Mouse (Mus musculus) layer of hippocampus, adult 9-11 months (tissue): Measurements from ENCODE around the gene Ebf1.

Experiments used
- DNase-seq: peaks from one replicate; pipeline ENCODE4 v3.0.0; 2022

The Ebf1 gene

DNA sequence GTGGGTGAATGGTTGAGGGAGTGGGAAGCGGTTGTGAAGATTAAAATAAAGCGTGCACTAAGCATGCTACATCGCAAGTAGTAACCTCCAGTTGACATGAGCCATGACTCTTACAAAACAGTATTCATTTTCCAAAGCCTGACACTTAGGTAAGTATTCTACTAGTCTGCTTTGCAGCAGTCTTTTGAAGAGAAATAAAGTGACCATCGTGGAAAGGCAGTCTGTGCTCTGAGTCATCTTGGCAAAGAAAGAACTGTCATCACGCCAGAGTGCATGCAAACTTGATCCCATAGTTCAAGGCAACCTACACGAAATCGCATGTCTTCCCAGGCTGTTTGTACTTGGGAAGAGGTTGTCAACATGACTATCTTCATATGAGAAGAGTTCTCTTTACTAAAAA lies 237.4 kb downstream of the Ebf1 start:
- DNase-seq = no peak

DNA sequence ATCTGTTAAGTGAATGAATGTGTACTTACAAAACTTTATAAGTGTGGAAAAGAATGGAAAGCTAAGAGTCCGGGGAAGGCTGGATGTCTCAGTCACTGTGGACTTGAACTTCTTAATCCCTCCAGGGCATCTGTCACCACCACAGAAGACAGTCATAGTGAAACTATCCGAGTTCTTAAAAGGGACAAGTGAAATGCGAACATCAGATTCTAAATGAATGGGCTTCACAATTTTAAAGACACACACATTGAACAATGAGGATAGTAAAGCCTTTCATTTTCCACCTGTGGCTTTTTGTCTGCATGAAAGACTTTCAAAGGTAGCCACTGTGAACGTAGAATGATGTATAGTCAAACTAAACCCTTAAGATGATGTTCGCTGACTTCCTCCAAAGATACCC lies 244.0 kb downstream of the Ebf1 start:
- no peak for DNase-seq

DNA sequence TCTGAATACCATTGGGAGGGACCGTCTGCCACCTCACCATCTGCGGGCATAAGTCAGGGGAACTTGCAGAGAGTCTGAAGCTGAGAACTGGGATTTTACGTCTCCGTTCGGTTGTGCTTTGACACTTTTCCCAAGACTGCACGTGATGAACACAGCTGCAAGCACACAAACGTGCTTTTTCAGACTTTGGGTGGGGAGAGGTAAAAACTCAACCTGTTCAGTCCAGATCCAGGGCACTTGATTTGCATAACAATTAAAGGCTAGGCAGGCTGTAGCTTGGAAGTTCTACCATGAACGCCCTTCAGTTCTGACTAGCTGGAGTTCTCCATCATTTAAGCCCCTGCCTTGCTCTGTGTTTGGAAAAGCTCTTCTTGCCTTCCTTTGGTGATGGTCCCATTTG lies 246.8 kb downstream of the Ebf1 start:
- DNase-seq = no peak

DNA sequence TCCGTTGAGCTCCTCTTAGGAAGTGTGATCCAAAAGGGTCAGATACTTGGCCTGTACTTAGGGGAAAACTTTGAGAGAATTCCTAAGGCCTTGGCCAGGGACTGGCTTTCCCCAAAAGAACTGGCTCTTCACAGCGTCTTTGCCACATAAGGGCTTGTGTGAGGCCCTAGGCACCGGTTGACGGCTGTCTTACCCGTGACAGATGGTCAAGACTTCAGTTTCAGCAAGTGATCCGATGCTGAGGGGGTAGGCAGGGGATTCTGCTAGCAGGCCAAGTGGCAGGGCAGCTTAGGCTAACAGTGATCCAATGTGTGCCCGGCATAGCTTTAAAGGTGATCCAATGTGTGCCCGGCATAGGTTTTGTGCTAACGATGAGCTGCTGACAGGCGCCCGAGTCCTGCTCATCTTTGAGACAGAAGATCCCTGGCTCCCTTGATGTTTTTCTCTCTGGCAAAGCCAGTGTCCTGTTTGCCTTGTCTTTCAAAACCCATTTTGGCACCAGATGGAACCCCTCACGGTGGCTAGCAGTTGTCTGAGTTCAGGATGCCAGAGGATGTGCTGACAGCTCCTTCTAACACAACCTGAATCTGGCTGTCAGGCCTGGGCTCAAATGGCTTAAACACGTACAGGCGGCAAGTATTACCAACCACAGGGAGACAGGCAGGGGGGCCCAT lies 249.5 kb downstream of the Ebf1 start:
- DNase-seq = no peak

DNA sequence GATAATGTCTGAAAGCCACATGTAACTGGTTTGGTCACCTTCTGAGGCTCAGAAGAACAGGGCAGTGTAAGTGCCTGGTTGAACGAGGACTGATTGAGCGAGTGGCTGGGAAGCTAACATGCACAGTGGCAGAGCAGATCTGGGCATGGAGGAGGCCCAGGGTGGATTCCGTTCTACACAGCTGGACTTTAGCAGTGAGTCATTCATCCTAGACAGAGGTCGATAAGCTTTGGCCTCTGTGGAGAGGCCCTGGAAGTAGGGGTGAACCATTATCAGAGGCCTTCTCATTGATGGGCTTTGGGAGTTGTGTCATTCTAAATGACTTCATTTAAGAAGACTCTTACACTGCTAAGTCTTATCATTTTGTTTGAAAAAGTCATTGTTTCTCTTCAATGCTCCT lies 250.3 kb downstream of the Ebf1 start:
- no peak for DNase-seq

DNA sequence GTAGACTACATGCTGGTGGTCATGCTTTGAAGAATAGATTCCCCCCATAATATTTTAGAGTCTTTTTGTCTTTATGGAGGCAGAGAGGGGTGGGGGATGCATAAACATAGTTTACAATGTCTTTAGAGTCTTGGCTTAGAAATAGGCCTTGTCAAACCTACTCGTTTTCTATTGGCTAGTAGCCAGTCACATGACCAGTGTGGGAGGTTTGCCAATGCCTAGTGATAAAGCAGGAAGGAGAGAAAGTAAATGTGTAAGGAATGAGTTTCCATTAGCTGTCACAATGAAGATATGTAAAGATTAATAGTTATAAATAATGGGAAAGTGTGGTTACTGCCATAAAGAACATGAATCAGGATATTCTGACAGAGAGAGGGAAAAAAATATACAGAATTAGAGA lies 256.8 kb downstream of the Ebf1 start:
- no peak for DNase-seq

DNA sequence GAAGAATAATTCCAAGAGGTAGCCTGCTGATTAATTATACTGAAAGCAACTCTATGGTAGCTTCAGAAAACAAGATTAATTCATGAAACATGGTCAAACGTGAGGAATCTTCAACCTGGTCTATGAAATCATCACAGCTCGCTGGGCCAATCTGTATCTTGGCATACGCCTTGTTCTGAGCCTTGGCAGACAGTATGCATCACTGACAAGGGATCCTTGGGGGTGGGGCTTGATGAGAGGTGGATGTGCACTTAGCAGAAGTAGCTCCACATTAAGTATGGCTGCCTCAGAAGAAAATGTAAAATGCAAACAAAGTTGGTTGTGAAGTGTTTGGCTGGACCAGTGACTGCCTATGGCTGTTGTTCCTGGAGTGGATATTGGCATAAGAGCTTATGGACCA lies 258.1 kb downstream of the Ebf1 start:
- DNase-seq = no peak

DNA sequence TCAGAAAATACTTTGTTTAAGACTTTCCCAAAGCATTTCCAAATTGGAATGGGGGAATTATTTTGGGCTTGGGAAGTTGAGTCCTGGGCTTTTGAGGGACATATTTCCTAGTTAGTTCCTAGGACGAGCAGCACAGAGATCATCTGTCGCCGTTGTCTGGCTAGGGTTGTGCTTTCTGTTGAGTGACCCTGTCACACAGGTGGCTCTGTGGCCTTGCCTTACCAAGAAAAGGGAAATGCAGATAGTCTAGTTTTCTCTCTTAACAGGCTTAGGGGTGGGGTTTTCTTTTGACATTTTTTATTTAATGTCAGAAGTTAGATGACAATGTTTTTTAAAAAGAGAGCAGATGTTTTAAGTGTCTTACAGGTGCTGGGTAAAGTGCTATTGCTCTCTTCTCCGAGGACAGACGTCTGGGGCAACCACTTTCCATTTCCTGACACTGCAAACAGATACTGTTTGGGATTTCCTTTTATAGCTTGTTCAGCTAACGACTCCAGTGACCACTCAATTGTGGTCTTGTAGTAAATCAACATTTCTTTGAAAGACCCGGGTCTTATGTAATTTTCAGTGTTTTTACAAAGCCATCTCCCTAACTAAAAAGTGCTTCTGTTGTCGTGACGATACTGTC lies 264.1 kb downstream of the Ebf1 start:
- DNase-seq = no peak

DNA sequence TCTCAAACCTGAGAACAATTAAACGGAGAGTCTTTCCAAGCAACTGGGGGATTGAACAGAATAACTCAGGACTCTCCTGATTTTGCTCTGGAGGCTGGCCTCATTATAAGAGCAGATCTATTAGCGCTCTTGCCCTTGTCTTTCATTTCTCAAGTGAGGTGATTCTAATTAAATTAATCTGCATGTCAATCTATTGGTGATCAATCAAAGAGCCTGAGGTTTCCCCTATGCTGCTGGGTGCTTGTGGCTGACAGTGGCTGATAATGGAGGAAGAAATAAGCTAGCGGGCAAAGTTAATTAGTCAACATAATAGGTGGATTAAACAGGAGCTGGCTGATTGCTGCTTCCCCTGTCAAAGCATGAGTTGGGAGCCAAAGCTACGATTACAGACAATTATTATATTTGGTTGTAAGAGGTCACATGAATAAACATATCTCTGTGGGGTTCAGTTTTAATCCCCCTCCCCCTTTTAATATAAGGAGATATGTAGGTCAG lies 265.4 kb downstream of the Ebf1 start:
- DNase-seq = no peak

DNA sequence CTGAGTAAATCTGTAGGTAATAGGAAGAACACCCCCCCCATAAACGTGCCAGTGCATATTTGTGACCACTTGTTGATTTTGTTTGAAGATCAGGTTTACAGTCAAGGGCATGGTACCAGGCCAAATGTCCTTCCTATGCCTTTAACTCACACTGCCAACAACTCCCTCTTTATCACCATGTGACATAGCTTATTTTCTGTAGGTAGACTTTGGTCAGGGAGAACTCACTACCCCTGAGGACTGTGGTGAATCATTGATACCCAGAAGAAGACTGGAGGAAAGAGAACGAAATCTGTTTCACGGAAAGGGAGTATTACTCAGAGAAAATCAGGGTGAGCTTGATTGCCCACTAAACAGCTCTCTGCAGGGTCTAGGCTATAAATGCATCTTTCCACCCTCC lies 267.2 kb downstream of the Ebf1 start:
- DNase-seq = no peak

DNA sequence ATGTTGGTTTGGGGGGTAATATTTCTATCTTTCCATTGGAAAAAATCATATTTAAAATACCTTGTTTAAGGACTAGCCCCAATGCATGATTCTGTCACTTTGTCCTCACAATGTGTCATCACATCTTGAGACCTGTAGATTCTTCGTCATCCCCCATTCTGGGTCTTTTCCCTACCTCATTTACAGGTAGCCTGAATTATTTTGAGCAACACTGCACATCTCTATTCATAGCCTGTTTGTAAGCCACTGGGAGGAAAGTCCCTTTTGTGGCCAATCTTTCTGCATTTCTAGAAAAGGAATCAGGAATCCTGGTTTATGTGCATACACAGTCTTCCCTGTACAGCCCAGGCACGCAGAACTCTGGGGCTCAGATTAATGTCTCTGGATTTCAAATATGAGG lies 269.8 kb downstream of the Ebf1 start:
- no peak for DNase-seq

DNA sequence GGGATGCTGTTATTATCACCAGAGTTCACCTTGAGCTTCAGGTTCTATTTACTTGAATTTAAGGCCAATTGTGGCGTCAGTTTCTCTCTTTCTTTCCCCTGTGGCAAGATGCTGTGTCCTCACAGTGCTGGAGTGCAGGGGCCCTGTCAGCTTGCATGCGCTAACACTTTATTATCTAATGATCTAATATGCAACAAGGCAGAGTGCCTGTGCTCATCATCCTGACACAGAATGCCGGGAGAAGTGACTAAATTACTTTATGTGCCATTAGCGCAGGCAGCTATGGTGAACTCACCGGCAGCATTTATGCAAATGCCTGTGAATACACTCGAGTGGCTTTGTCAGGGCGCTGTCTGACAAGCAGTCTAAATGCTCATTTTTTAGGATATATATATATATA lies 270.6 kb downstream of the Ebf1 start:
- no peak for DNase-seq

DNA sequence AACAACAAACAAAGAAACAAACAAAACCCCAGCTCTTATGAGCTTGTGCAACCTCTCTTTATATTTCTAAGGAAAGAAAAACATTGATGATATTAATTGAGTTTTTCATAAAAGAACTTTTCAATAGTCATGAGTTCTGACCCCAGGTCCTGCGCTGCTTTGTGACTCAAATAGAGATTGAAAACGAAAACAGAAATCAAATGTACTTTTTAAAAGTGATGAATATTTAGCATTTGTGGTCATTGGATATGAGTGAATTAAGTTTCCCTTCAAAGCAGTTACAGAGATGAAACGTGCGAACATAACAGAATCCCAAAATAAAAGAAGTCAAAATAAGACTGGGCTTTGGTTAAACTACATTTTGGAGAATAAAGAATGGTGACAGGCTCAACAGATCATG lies 271.3 kb downstream of the Ebf1 start:
- DNase-seq = no peak

DNA sequence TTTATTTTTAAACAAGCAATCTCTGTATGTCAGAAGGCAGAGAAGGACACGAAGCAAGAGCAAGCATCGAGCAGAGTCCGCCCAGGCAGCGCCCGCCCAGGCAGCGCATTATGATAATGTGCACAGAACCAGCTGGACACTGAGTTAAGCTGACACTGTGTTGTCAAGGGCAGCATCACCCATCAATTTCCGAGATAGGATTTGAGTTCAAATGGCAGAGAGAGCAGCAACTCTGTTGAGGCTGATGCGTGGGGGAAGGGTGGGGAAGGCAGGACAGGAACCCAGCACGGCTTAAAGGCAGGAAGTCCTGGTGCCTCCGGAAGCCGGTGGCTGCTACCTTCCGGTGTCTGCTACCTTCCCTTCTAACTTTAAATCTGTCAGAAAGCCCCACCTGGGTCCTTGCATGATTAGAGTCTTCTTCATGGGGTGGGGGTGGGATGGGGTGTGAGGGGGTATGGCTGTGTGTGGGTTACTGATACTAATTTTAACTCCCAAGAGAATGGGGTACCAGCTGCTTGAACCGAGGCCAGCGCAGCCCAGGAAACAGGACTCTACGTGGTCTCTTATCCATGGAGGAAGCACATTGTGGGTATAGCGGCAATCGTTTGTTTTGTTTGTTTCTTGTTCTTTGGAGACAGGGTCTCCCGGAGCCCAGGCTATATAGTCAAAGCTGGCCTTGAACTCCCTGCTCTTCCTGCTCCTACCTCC lies 275.9 kb downstream of the Ebf1 start:
- no peak for DNase-seq

DNA sequence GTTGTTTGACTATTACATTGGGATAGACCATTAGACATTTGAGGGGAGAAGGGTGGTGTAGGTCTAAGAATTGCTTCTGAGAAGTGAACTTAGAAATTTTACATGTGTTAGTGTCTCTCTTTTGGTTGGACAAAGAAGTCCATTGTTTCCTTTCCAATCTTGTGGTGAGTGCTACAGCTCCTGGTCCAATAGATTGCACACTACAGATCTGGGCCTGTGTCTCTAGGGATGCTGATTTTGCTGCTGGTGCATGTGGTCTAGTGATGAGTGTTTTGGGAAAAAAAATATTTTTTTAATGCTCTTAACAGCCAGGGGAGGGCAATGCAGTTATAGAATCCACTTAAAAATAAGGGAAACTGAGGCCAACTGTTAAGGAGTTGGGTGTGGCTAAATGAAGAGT lies 276.9 kb downstream of the Ebf1 start:
- no peak for DNase-seq

DNA sequence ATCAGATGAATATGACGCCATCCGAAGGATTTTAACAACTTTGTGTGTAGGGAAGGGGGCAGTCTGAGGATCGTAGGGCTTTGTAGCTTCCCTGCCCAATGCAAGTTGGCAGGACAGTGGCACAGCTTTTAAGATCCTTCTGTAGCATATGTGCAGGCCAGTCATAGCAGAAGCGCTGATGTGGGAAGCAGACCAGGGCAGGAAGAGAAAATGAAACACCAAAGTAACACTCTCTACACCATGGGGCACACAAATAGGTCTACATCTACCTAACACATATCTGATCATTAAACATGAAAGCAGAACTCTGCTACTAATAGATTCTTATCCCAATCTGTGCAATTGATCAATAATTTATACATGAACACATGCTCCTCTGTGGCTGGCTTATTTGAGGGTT lies 277.7 kb downstream of the Ebf1 start:
- no peak for DNase-seq

DNA sequence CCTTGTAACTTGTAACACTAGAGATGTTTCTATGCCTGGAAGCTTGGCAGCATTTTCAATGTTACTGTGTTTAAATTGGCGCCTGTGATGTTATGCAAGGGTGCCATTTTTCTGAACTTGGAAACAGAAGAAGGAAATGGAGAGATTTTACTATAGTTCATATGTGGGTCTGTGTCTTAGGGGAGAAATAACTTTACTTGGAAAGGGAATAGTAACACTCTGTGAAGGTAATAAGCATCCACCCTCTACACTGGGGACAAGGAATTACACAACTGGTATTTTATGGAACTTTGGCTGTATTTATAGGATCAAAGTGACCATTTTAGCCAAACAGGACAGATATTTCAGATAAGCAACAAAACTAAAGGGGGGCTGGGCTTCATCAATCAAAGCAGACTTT lies 278.8 kb downstream of the Ebf1 start:
- DNase-seq = no peak

DNA sequence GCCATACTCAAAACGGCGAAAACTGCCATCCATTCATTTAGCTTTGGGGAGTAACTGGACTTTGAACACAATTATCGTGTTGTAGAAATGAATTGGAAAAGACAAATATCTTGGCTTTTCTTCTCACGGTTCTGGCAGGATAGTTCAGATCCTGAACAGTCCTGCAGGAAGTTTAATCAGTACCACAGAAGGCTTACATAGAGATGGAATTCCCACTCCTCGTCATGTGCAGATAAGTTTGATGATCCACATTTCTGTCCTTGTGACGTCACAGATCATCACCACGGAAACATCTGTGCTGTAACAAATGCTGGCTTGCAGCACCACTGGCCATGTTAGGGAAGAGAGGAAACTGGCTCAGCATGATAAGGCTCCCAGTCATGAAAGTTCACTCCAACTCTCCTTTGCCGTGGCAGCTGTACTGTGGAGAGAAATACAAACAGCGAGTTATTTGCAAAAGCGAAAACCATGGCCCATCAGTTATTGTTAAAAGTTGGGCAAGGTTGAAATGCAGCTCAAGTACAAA lies 280.1 kb downstream of the Ebf1 start:
- DNase-seq = no peak

DNA sequence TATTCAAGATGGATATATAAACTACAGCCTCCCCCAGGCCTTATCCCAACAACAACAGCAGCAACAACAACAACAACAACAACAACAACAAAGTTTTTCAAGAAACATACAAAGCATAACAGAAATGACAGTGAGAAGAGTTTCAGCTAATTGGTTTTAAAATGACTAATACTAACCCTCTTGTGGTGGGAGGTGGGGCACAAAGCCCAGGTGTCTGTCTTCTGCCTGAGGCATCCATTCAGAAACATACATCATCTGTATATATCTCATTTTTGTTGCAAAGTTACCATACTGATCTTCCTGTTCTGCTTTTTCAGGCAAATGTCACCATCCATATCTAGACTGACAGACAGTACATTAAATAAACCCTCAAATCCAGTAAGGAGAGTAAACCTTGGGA lies 282.4 kb downstream of the Ebf1 start:
- no peak for DNase-seq

DNA sequence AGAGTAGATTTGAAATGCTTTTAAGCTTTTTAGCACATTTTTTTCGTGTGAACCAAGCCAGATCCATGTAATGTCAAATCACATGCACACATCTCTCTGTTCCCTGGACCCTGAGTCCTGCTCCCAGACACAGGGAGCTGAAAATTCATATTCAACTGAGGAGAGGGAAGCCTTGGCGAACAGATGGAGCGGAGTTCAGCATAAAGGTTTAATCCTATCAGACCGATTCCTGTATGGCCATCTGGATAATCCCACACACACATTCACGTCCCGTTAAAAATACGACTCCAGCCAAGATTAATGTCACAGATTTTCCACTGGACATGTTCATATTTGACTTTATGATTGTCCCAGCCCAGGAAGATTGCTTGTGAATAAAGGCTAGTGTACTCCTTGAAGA lies 282.8 kb downstream of the Ebf1 start:
- no peak for DNase-seq

DNA sequence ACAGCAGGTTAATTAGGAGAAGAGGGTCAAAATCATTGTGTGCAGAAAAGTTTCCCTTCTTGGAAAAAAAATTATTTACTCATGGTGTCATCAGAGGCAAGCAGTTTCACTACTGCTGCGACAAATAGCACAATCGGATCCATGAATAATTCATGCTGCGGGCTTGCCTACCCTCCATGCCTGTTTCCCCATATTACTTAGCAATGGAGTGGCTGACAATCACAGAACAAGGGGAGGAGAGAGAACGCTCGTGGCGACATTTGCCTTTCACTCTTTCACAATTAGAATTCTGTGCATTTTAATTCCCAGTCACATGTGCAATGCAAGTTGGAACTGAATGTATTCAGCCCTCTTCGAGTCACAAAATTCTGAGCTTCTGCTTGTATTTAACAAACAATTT lies 283.4 kb downstream of the Ebf1 start:
- no peak for DNase-seq

DNA sequence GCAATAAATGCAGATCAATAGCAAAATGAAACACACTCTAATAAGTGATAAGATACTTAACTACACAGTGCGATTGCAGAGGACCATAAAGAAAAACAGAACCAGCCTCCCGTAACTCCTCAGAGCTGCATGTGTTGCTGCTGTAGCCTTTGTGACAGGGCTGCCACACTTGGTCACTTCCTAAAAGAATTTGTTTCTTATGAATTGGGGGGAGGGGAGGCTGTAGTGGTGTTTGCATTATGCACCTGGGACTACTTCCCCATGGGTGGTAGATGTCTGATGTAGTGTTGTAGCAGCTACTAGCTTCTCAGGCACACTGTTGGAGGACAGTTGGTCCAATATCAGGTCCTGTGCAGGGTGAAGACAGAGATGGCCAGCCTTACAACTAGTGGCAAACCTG lies 284.6 kb downstream of the Ebf1 start:
- no peak for DNase-seq

DNA sequence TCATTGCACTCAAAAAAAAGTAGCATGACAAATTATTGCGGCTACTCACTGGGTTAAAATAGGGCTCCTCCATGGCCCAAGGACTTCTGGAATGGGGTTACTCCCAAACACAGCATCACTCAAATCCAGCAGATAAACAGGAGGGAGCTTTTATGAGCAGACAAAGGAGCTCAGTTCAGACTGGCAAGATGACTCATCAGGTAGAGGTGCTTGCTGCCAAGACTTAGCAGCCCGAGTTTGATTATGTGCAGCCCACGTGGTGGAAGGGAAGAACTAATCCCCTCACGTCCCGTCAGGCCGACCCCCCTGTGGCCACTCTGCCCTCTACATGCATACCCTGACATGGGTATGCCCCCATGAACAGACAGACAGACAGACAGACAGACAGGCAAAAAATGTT lies 285.0 kb downstream of the Ebf1 start:
- DNase-seq = no peak

DNA sequence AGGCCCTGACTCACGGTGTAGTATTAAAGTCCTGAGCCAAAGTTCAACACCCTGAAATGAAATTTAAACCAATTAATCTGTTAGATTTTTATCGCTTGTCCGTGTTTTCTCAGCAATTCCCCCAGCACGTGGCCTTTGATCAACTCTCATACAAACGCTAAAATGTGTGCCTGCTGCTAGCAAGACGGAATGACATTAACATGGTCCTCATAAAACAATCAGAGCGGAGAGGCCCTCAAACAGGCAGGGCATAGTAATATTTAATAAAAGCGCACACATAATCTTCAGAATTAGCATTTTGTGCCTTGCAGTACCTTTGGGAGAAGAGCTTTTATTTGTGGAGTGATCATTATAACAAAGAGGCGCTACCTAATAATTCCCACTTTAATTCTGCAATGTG lies 287.0 kb downstream of the Ebf1 start:
- no peak for DNase-seq
